Mouse (Mus musculus) liver (tissue): Measurements from ENCODE around the gene Cpn1.

Experiments
- DNase-seq: peaks from one replicate; pipeline ENCODE4 v3.0.0-alpha.2; 2020; ENCODE audit warnings: mixed read lengths

Gene Cpn1

DNA sequence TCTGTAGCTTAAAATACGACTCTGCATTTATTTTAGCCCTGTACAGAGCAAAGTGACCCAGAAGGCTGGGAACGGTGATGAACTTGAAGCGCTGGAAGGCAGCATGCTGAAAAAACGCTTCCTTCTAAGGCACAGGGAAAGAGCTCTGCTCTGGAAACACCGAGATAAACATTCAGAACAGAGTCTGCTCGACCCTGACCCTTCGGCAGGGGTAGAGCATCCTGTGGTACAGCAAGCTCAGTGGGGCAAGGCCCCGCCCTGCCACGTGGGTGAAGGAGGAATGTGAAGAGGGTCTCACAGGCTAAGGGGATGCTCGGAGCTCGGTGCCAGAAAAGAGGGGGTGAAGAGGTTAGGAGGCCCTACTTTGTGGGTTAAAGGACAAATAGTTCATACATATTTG lies 48.0 kb downstream of the Cpn1 start:
- peak; percentile 20 for DNase-seq

DNA sequence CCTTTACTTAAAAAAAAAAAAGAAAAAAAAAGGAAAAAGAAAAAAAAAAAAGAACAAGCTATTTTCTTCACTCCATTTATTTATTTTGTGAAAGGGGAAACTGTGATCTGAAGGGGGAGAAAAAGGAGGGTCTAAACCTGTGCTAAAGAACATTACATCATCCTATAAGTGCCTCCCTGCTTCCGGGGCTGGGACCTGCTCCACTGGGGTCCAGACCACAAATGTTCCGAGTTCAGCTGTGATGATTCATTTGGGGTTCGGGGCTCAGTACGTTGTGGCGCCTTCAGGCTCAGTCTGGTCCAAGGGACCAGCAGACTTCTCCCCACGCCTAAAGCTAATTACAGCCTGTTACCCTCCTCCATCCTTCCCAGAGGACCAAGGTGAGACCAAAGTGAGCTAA lies 55.4 kb downstream of the Cpn1 start:
- no peak for DNase-seq

GRCm38 (mm10) chr19:43930366-43930765 lies 56.0 kb downstream of the Cpn1 start:
- no peak for DNase-seq

- DNase-seq = no peak
Observed at GRCm38 (mm10) chr19:43929869-43930268, 56.5 kb downstream of the Cpn1 start.

GRCm38 (mm10) chr19:43927967-43928366 lies 58.4 kb downstream of the Cpn1 start:
- DNase-seq = no peak

- no peak for DNase-seq
Observed at GRCm38 (mm10) chr19:43927057-43927456, 59.3 kb downstream of the Cpn1 start.

DNA sequence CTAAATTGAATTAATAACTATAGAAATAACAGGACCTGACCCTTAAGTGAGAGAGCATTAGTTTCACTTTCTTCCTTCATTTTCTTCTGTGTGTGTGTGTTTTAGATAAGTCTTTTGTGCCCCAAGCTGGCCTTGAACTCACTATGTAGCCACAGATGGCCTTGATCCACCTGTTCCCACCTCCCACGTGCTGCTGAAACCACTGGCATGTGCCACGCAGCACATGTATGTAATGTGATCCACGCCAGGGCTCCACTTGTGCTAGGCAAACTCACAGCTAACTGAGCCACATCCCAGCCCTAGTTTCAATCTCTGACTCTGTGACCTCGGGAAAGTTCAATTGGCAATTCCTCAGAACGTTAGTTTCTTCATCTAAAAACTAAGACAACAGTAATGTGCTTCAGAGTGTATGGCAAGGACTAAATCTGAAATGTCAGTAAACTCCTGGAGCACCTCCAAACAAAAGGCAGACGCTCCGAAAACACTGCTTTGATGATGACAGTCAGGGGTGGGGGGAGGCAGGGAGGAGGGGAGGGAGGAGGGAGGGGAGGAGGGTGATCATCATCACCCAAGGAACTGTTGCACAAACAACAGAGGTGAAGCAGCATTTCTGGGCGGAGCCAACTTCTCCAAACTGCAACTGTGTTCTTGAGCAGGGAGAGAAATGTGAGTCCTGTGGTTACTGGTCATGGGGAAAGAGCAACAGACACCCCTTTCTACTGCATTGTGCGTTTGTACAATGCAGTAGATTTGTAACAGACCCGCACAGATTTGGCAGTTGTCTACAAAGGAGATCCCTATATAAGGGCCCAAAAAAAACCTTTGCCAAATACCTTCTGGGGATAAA lies 60.0 kb downstream of the Cpn1 start:
- DNase-seq = no peak

GRCm38 (mm10) chr19:43924361-43924760 lies 62.0 kb downstream of the Cpn1 start:
- peak; percentile 34 for DNase-seq

- DNase-seq = no peak
Observed at GRCm38 (mm10) chr19:43922963-43923362, 63.4 kb downstream of the Cpn1 start.

DNA sequence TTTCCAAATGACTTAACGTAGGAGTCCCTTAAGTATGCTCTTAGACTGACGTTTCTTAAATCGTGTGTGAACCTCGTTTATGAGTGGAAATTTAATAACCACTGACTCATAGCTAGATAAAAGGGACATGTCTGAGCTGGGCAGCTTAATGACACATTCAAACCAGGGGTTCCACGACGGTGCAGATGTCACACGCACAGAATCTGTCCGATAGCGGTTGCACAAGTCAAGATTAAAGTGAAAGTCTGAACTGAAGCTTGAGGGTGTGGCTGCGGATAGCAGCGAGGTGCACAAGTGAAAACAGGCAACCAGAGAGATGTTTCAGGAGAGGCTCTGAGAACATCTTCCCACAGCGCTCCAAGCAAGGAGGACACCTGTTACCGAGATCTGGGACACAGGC lies 64.9 kb downstream of the Cpn1 start:
- DNase-seq = no peak

DNA sequence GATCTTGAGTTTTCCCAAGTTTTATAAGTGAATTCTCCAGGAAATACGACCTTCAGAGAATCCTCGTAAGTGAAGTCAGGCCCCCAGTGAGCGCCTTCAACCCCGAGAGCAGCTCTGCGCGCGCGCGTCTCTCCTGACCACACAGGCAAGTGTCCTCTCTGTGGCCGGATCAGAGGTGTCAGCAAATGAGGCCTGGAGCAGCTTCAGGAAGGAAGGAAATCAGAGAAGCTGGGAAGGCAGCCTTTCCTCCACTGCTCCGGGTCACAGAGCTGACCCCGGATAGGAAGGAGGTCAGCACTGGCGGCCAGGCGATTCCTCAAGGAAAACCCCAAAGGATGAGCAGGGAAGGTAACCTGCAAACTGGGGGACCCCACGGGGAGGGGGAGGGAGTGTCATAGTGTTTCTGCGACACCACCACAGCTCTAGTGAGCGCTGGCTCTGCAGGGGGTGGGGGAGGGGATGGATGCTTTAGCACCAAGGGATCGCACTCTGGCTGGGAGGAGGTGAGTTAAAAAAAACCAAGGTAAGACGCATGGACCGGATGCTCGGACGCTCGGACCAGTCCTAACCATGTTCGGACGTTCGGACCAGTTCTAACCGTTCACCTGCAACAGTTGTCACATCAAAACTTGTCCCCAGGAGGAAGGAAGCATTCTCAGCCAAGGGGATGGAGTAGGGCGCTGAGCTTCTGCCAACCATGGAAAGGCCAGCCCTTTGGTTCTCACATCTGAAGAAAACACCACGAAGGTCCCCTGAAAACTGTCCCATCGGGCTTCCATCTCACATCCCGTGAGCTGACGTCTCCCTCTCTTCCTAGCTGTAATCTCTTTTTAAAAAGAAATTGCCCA lies 65.7 kb downstream of the Cpn1 start:
- peak; percentile 41 for DNase-seq

- no peak for DNase-seq
Observed at GRCm38 (mm10) chr19:43919841-43920240, 66.5 kb downstream of the Cpn1 start.

GRCm38 (mm10) chr19:43918834-43919233 lies 67.5 kb downstream of the Cpn1 start:
- no peak for DNase-seq

DNA sequence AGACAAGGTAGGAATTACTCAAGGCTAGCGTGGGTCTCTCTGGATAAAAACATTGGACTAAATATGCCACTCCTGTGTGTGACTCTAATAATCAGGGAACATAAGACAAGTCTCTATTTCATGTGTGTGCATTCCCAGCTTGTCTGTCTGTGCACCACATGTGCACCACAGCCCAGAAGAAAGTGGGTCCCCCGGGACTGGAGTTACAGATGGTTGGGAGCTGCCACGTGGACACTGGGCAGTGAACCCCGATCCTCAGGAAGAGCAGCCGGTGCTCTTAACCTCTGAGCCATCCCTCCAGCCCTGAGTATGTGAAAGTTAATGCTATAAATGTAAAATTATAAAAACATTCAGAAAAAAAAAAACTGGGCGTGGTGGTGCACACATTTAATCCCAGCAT lies 68.6 kb downstream of the Cpn1 start:
- DNase-seq = no peak

DNA sequence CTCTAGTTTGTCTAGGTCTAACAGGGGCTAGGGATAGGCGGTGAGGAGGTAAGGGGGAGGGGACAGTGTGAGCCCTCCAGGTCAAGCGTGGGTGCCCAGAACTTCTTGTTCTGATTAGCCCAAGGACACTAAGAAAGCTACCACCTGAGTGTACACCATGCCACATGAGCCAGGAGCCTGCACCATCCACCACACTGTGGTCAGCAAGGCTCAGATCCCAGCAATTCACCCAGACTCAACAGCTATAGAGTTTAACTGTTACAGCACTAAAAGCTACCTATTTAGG lies 69.0 kb downstream of the Cpn1 start:
- DNase-seq = no peak

- DNase-seq = no peak
Observed at GRCm38 (mm10) chr19:43916586-43917405, 69.6 kb downstream of the Cpn1 start.

- DNase-seq = no peak
Observed at GRCm38 (mm10) chr19:43915431-43915830, 70.9 kb downstream of the Cpn1 start.

GRCm38 (mm10) chr19:43914986-43915385 lies 71.4 kb downstream of the Cpn1 start:
- DNase-seq = no peak

DNA sequence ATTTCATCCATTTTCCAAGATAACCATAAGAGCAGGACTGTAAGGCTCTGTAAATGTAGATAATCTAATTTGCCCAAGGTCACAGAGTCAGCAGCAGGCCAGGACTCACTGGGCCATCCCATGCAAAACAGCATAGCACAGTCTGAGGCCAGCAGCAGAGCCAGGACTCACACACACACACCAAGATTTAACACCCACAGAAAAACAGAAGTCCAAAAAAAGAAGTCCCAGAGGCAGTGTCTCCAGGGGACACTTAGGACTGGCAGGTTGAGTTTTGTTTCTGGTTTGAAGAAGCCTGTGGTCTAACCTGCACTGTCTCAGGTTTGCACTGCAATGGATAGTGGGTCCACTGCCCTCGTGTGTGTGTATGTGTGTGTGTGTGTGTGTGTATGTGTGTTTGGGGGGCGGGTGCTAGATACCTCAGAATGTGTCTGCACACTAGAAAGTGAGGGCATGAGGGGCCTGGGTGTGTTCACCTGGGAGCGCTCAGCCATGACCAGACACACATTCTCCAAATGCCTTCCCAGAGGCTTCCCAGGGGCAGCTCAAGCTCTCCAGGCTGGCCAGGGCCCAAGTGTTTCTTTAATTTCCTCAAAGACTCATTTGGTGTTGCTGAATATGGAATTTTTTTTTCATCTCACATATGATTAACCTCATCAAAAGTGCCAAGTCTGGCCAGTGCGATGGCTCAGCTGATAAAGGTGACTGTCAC lies 73.4 kb downstream of the Cpn1 start:
- no peak for DNase-seq

DNA sequence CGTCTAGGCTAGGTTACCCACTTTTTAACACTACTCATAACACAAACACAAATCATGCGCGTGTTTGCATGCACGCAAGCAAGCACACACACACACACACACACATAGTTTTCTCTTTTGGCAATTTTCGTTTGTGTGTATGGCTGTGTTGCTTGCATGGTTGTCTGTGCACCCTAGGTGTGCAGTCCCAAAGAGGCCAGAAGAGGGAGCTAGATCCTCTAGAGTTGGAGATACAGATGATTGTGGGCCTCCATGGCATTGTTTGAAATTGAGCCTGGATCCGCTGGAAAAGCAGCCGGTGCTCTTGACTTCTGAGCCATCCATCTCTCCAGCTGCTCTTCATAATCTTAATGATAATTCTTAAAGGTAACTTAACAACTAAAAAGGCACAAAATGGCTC lies 79.9 kb downstream of the Cpn1 start:
- DNase-seq = no peak
